Mouse (Mus musculus) kidney, adult 8-10 months (tissue): ENCODE data around the gene Kxd1.

ENCODE experiments used
- DNase-seq, 2 experiments: peaks; one replicate each; pipeline ENCODE4 v3.0.0; 2022

Gene Kxd1

GRCm38 (mm10) chr8:70546412-70546811 lies 18.7 kb upstream of the Kxd1 start:
- DNase-seq, result no peak

GRCm38 (mm10) chr8:70544200-70544687 lies 16.5 kb upstream of the Kxd1 start:
- DNase-seq, result peak in 1 of 2 experiments; percentile 48

- no peak for DNase-seq
Measured at GRCm38 (mm10) chr8:70541081-70541480, 13.3 kb upstream of the Kxd1 start.

- peak in 1 of 2 experiments; percentile 52 for DNase-seq
Measured at GRCm38 (mm10) chr8:70540507-70541071, 12.8 kb upstream of the Kxd1 start.

- peak in 1 of 2 experiments; percentile 24 for DNase-seq
Measured at GRCm38 (mm10) chr8:70540013-70540506, 12.3 kb upstream of the Kxd1 start.

GRCm38 (mm10) chr8:70539077-70539813 lies 11.5 kb upstream of the Kxd1 start, which contains the start of gene Ell:
Ell (plus strand) TSS chr8:70539457.
- peak; percentile 100 for DNase-seq

- peak; percentile 99 to 100 for DNase-seq
Measured at GRCm38 (mm10) chr8:70538633-70539076, 10.9 kb upstream of the Kxd1 start.

GRCm38 (mm10) chr8:70538024-70538579 lies 10.3 kb upstream of the Kxd1 start:
- DNase-seq, result peak; percentile 66 to 75

- DNase-seq, result no peak
Measured at GRCm38 (mm10) chr8:70535701-70536100, 7.9 kb upstream of the Kxd1 start.

- no peak for DNase-seq
Measured at GRCm38 (mm10) chr8:70535221-70535620, 7.5 kb upstream of the Kxd1 start.

GRCm38 (mm10) chr8:70534281-70534680 lies 6.5 kb upstream of the Kxd1 start:
- no peak for DNase-seq

- DNase-seq, result no peak
Measured at GRCm38 (mm10) chr8:70530314-70530713, 2.6 kb upstream of the Kxd1 start.

GRCm38 (mm10) chr8:70529741-70530161 lies 2.0 kb upstream of the Kxd1 start:
- no peak for DNase-seq

GRCm38 (mm10) chr8:70529299-70529698 lies 1.5 kb upstream of the Kxd1 start:
- no peak for DNase-seq

GRCm38 (mm10) chr8:70528182-70528797 lies 534 bp upstream of the Kxd1 start:
- no peak for DNase-seq

GRCm38 (mm10) chr8:70527111-70527511 lies 645 bp downstream of the Kxd1 start:
- DNase-seq, result no peak

GRCm38 (mm10) chr8:70522592-70523403 lies 5.0 kb downstream of the Kxd1 start:
- peak; percentile 97 for DNase-seq

GRCm38 (mm10) chr8:70519606-70520005 lies 8.2 kb downstream of the Kxd1 start:
- no peak for DNase-seq

- DNase-seq, result no peak
Measured at GRCm38 (mm10) chr8:70519043-70519442, 8.7 kb downstream of the Kxd1 start.

- DNase-seq, result no peak
Measured at GRCm38 (mm10) chr8:70517940-70518643, 9.7 kb downstream of the Kxd1 start.

GRCm38 (mm10) chr8:70513441-70513840 lies 14.3 kb downstream of the Kxd1 start:
- DNase-seq, result no peak
